Mouse (Mus musculus) heart, adult 2 months (tissue): Measurements from ENCODE around the gene Rpgrip1l.

Source experiments
- CTCF ChIP-seq: fragments of 200-600 bp; IDR thresholded peaks from 2 replicates; pipeline ENCODE4 v1.8.1; 2022; ENCODE audit warnings: antibody characterized with exemption, mild to moderate bottlenecking, moderate library complexity
- EP300 ChIP-seq: fragments of 200-500 bp; IDR thresholded peaks from 2 replicates; pipeline ENCODE4 v1.6.1; 2011; ENCODE audit warnings: low read depth, low read length, control low read depth; ENCODE audit not compliant: insufficient read depth

- TF ChIP-seq CTCF: no peak
- no peak for TF ChIP-seq EP300
Measured at GRCm38 (mm10) chr8:91342798-91343197, 29.7 kb upstream of the Rpgrip1l start.
